Mouse (Mus musculus) forebrain, embryonic 13.5 days (tissue): ENCODE measurements around the gene Zfp933. TPM values are rescaled to one million over a fixed set of nuclear protein-coding genes. Genes with fewer than 3 reads are reported as not detected.

Source experiments
- ATAC-seq: fragments of 200-750 bp; cut with Nextera tagmentation; 2 replicates; pipeline ENCODE4 v1.8.0; 2017
- H3K27ac ChIP-seq: fragments of 300-500 bp; sonication (generic); 2 replicates; pipeline ENCODE4 v1.5.1; 2015; ENCODE audit warnings: inconsistent platforms, mild to moderate bottlenecking, moderate library complexity
- H3K27me3 ChIP-seq: fragments of 300-500 bp; sonication (generic); 2 replicates; pipeline ENCODE4 v1.6.1; 2015; ENCODE audit warnings: mild to moderate bottlenecking, inconsistent platforms
- H3K36me3 ChIP-seq: fragments of 300-500 bp; sonication (generic); 2 replicates; pipeline ENCODE4 v1.6.1; 2015; ENCODE audit warnings: mild to moderate bottlenecking, inconsistent platforms; ENCODE audit not compliant: poor library complexity, severe bottlenecking
- H3K4me1 ChIP-seq: fragments of 300-500 bp; sonication (generic); 2 replicates; pipeline ENCODE4 v1.6.1; 2015; ENCODE audit warnings: inconsistent platforms
- H3K4me2 ChIP-seq: fragments of 300-500 bp; sonication (generic); 2 replicates; pipeline ENCODE4 v1.6.1; 2015; ENCODE audit warnings: inconsistent platforms, mild to moderate bottlenecking, moderate library complexity
- H3K4me3 ChIP-seq: fragments of 300-500 bp; sonication (generic); 2 replicates; pipeline ENCODE4 v1.5.1; 2015; ENCODE audit warnings: mild to moderate bottlenecking, inconsistent platforms
- H3K9ac ChIP-seq: fragments of 300-500 bp; sonication (generic); 2 replicates; pipeline ENCODE4 v1.6.1; 2015; ENCODE audit warnings: mild to moderate bottlenecking, inconsistent platforms
- H3K9me3 ChIP-seq: fragments of 300-500 bp; sonication (generic); replicated peaks from 2 replicates; pipeline ENCODE4 v1.6.1; 2016; ENCODE audit warnings: inconsistent platforms
- WGBS: fragments of 180-500 bp; shearing (Covaris S2); methylation state at CpG from one replicate; pipeline ENCODE4 v1.1.7; 2015; 5-methylcytosine and 5-hydroxymethylcytosine counted together
- polyA plus RNA-seq: library from polyadenylated mRNA; unstranded; fragments of >200 nt; fragmentation: Nextera tagmentation; extraction: Ambion mirVana; gene quantifications from 2 replicates; pipeline ENCODE4 v1.2.1, GENCODE M21; 2015

Zfp933 gene
- polyA plus RNA-seq = 6.6 and 8.0 TPM in 2 replicates

DNA sequence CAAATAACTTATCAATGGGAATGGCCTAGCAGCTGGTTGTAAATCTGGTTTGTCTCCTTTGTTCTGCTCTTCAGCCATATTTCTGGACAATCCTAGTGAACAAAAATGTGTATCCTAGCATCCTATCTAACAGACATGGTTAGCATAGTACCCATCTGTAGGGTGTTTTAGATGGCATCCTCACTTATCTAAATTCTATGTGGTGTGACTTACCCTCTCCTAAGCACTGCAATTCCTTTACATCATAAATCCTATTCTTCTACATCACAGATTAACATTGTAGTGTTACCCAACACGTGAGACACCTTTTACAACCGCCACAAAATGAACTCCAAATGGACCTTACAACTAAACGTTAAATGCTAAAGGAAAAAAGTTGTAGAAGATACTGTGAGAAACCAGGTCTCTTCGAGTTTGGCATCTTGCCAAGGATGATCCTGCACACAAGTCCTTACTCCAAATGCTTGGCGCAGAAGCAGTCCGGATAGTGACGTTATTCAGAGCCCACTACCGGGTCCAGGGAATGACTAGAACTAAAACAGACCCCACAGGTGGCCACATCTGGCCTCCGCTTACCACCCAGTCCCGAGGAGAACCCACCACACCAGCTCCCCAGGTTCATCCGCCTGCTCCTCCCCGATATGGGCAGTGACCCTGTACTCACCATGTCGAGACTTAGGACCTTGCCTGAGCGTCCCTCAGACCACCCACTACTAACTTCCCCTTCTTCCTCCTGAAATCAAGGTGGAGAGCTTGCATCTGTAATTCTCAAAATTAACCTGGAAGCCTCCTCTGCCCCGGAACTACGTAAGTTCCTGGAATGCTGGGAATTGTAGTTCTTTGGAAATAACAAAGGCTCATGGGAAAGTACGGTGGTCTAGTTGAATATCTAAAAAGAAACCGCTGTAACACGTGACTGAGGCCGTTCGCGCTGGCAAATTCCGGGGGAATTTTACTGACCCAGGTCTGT lies at the start of gene Zfp933:
Gene Zfp933 (minus strand): TSS at position 753 of the 970 bp plus-strand sequence.
- peak; percentile 93 for ATAC-seq
- peak within 1 kb of the TSS; percentile 65 for H3K4me2 ChIP-seq
- H3K9me3 ChIP-seq = peaks cover 15% of the 10 kb centered on the region
- H3K36me3 ChIP-seq = peaks cover 36% of the 10 kb centered on the region
- H3K27me3 ChIP-seq = no peaks in the 10 kb centered on the region
- H3K9ac ChIP-seq = peak within 1 kb of the TSS; percentile 73
- peak within 1 kb of the TSS; percentile 81 for H3K4me3 ChIP-seq
- WGBS = 4% methylated on average over 23 of the region's 23 CpGs
- no peak within 1 kb of the TSS for H3K27ac ChIP-seq
- H3K4me1 ChIP-seq = peaks cover 12% of the 10 kb centered on the region

DNA sequence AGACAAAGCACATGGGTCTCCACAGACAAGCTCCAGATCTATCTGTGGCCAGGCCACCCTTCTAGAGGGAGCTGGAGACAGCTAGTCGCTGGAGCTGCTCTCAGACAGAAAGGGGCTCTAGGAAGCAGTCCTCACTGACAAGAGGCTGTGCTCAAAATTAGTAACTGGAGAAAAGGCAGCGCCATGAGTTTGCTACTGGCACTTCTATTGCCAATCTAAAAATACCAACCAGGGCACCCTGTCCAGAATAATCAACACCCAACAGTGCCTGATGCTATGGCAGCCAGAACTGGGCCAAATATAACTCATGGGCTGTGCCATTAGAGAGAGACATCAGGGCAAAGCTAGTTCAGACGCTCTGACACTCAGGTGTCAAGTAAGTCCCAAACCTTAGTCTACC lies 49.2 kb upstream of the Zfp933 start:
- Histone ChIP-seq H3K4me2 (no peak overlapping the region), H3K36me3 (peaks cover 91% of the 10 kb centered on the region), H3K4me1 (no peaks in the 10 kb centered on the region), H3K9me3 (no peaks in the 10 kb centered on the region), H3K9ac (no peak overlapping the region), H3K27me3 (no peaks in the 10 kb centered on the region), H3K4me3 (no peak overlapping the region), H3K27ac (no peak overlapping the region)
- 85% methylated on average over 3 of the region's 3 CpGs for WGBS
- no peak for ATAC-seq

DNA sequence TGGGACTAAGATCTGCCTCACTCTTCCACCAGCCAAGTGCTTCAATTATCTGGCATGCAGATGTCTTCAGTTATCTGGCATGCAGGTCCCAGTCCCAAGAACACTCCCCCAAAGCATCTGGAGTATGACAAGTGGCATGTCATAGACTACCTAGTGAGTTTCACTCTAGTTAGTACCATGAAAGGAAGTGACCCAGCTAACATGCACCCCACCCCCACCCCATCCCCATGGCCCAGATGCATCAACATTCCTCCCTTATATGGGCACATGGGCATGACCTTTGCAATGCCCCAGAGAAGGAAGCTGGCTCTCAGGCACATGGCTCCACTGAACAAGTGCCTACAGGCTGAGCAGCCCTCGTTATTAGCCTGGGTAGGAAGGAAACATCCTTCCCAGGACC lies 48.2 kb upstream of the Zfp933 start:
- 59% methylated on average over 1 of the region's 1 CpGs for WGBS

DNA sequence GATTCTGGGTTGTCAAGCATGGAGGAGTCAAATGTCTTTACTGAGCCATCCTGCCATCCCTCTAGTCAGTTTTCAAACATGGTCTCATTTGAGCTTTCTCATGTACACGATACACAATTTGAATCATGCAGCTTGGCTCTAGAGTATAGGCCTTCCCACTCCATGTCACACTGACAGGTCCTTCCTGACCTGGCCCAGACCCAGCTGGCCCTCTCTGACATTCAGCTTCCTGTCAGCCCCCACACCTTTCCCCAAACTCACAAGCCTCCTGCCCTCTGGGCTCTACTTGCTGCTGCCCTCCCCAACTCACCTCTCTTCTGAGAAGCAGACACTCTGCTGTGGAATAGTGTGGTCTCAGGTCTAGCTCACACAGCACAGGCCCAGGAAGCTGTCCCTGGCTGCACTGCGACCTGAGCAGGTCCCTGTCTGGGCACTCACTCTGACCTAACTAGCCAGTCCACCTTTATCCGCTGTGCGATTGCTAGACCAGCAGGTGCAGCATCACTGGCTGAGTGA lies 47.7 kb upstream of the Zfp933 start:
- no peaks in the 10 kb centered on the region for H3K4me1 ChIP-seq
- H3K36me3 ChIP-seq = peaks cover 97% of the 10 kb centered on the region
- H3K4me3 ChIP-seq = no peak overlapping the region
- no peaks in the 10 kb centered on the region for H3K9me3 ChIP-seq
- no peak for ATAC-seq
- H3K4me2 ChIP-seq = no peak overlapping the region
- WGBS = 92% methylated on average over 4 of the region's 4 CpGs
- no peak overlapping the region for H3K9ac ChIP-seq
- no peaks in the 10 kb centered on the region for H3K27me3 ChIP-seq
- no peak overlapping the region for H3K27ac ChIP-seq

More for the DNA sequence above, 48.2 kb upstream of the Zfp933 start:
- ATAC-seq = no peak
- peaks cover 93% of the 10 kb centered on the region for H3K36me3 ChIP-seq
- H3K9me3 ChIP-seq = no peaks in the 10 kb centered on the region
- no peak overlapping the region for H3K4me3 ChIP-seq
- H3K27ac ChIP-seq = no peak overlapping the region
- H3K27me3 ChIP-seq = no peaks in the 10 kb centered on the region
- H3K4me1 ChIP-seq = no peaks in the 10 kb centered on the region
- H3K4me2 ChIP-seq = no peak overlapping the region
- H3K9ac ChIP-seq = no peak overlapping the region

DNA sequence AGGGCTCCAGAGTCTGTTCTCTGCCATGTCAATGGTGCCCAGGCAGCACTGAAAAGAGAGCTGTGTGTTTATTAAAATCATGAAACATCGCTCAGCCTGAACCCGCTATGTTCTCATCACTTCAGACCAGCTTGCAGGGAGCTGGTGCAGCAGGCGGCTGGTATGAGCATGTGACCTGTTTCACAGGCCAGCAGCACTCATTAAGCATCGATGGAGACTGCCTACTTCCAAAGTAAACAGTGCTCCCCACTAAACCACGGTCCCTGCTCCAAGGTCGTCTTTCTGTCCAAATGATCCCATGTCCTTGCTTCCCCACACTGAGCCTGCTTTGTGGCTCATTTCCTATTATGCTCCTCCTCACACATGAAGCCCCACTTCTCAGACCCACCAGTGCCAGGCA lies 42.2 kb upstream of the Zfp933 start:
- Histone ChIP-seq H3K4me2 (no peak overlapping the region), H3K36me3 (peaks cover 93% of the 10 kb centered on the region), H3K4me3 (no peak overlapping the region), H3K9ac (no peak overlapping the region), H3K27ac (no peak overlapping the region), H3K9me3 (no peaks in the 10 kb centered on the region), H3K4me1 (no peaks in the 10 kb centered on the region), H3K27me3 (no peaks in the 10 kb centered on the region)
- no peak for ATAC-seq
- 92% methylated on average over 6 of the region's 6 CpGs for WGBS

DNA sequence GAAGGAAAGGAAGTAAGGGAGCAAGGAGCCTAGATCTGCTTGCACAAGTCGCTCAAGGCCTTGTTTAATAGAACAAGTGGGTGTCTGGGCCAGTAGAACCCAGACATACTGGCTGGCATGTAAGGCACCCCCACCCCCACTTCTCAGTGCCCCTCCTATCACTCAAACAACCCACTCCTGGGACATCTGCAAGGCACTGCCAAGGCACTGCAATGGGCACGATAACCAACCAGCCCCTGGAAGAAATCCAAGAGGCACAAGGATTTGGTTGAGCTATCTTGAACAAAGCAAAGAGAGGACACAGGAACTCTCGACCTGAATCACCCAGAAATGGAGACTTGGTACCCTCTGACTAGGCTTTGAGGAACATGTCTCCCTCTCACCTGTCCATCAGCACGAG lies 40.1 kb upstream of the Zfp933 start:
- Histone ChIP-seq H3K36me3 (peaks cover 92% of the 10 kb centered on the region), H3K4me3 (no peak overlapping the region), H3K27ac (no peak overlapping the region), H3K27me3 (no peaks in the 10 kb centered on the region), H3K9me3 (no peaks in the 10 kb centered on the region), H3K4me2 (no peak overlapping the region), H3K4me1 (no peaks in the 10 kb centered on the region), H3K9ac (no peak overlapping the region)
- no peak for ATAC-seq
- WGBS = 90% methylated on average over 4 of the region's 4 CpGs

DNA sequence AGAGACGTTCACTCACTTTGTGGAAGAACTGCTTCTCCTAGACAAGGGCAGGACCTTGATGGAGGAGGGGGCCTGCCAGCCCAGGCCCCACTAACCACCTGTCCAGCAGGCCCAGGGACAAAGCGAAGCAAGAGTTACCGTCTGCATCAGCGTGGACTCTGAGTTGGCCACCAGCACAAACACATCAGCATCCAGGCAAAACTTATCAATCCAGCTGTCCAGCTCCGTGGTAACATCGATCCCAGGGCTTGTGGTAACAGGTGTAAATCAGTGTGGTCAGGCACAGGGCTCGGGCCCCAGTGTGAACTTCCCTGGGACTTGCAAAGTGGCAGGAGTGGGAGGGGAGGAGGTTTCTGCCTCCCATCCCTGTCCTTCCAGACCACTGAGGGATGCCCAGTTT lies 39.1 kb upstream of the Zfp933 start:
- Histone ChIP-seq H3K27ac (no peak overlapping the region), H3K9me3 (no peaks in the 10 kb centered on the region), H3K4me2 (no peak overlapping the region), H3K36me3 (peaks cover 92% of the 10 kb centered on the region), H3K9ac (no peak overlapping the region), H3K4me1 (no peaks in the 10 kb centered on the region), H3K27me3 (no peaks in the 10 kb centered on the region), H3K4me3 (no peak overlapping the region)
- 96% methylated on average over 7 of the region's 7 CpGs for WGBS
- no peak for ATAC-seq

DNA sequence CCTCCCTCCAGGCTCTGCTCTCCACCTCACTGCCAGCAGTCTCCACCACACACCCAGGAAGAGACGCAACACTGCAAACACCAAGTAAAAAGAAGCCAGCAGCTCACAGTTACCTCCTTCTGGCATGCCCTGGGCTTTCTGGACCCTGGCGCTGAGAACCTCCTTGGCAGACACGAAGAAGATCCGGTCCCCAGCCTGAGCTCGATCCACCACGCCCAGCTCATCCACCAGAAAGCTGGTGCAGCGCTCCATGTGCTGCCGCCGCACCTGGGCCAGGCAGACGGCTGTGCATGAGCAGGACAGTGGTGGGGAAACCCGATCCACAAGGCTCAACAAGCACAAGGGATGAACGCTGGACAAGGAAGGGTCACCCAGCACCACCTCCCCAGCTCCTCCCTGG lies 38.0 kb upstream of the Zfp933 start:
- 96% methylated on average over 12 of the region's 12 CpGs for WGBS
- H3K9me3 ChIP-seq = no peaks in the 10 kb centered on the region
- H3K4me3 ChIP-seq = no peak overlapping the region
- H3K27ac ChIP-seq = no peak overlapping the region
- no peak overlapping the region for H3K9ac ChIP-seq
- H3K4me2 ChIP-seq = no peak overlapping the region
- H3K4me1 ChIP-seq = no peaks in the 10 kb centered on the region
- ATAC-seq = no peak
- no peaks in the 10 kb centered on the region for H3K27me3 ChIP-seq
- H3K36me3 ChIP-seq = peaks cover 93% of the 10 kb centered on the region

DNA sequence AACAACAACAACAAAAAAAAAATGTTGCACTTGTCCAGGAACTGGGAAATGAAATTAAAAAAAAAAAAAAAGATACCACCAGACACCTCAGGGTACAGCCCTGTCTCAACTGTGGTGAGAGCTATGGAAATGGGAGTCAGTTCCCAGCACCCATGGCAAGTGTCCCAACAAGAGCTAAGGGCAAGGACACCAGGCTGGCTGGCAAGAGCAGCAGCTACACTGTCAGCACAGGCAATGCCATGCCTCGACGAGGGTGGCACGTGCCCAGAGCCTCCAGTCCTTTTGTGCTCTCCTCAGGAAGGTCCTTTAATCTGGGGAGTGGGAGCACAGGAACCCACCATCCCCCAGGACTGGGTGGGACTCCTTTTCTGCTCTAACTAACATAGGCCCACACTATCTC lies 36.0 kb upstream of the Zfp933 start:
- 97% methylated on average over 3 of the region's 3 CpGs for WGBS
- H3K9me3 ChIP-seq = no peaks in the 10 kb centered on the region
- no peaks in the 10 kb centered on the region for H3K27me3 ChIP-seq
- H3K9ac ChIP-seq = no peak overlapping the region
- ATAC-seq = no peak
- no peak overlapping the region for H3K27ac ChIP-seq
- H3K36me3 ChIP-seq = peaks cover 96% of the 10 kb centered on the region
- no peaks in the 10 kb centered on the region for H3K4me1 ChIP-seq
- H3K4me3 ChIP-seq = no peak overlapping the region
- no peak overlapping the region for H3K4me2 ChIP-seq

DNA sequence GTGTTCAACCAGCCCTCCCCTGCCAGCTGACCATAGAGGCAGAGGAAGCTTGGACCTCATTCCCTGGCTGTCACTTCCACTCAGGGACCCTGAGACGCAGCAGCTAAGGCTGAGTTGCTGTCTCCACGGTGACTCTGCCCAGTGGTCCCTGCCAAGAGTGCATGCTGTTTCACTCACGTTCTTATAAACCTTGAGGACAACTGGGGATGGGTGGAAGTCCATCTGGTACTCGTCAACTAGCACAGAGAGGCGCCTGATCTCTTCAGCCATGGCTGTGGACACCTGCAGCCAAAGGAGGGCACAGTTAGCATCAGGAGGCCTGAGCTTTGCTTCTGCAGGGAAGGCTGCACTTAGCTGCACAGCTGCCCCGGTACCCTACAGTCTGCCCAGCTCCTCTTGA lies 34.9 kb upstream of the Zfp933 start:
- Histone ChIP-seq H3K9me3 (no peaks in the 10 kb centered on the region), H3K4me3 (no peak overlapping the region), H3K9ac (no peak overlapping the region), H3K27me3 (no peaks in the 10 kb centered on the region), H3K36me3 (peaks cover 96% of the 10 kb centered on the region), H3K4me2 (no peak overlapping the region), H3K4me1 (no peaks in the 10 kb centered on the region), H3K27ac (no peak overlapping the region)
- no peak for ATAC-seq
- WGBS = 91% methylated on average over 6 of the region's 6 CpGs

DNA sequence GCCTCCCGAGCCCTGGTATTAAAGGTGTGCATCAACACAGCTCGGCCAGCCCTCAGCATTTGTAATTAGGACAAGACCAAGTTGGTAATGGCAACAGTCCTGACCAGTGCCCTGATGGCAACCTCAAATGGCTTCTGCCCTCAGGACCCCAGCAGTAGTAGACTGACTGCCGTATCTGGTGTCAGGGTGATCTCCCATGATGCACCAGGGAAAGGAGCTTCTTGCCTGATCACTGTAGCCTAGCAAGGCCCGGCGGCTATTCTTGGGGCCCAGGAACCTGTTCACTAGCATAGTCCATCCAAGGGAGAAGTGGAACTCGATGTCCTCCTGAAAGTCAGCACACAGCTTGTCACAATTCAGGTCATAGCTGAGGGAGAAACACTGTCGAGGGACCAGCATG lies 33.6 kb upstream of the Zfp933 start:
- Histone ChIP-seq H3K27me3 (no peaks in the 10 kb centered on the region), H3K4me3 (no peak overlapping the region), H3K36me3 (peaks cover 93% of the 10 kb centered on the region), H3K9me3 (no peaks in the 10 kb centered on the region), H3K9ac (no peak overlapping the region), H3K27ac (no peak overlapping the region), H3K4me1 (no peaks in the 10 kb centered on the region), H3K4me2 (no peak overlapping the region)
- 91% methylated on average over 7 of the region's 7 CpGs for WGBS
- no peak for ATAC-seq

DNA sequence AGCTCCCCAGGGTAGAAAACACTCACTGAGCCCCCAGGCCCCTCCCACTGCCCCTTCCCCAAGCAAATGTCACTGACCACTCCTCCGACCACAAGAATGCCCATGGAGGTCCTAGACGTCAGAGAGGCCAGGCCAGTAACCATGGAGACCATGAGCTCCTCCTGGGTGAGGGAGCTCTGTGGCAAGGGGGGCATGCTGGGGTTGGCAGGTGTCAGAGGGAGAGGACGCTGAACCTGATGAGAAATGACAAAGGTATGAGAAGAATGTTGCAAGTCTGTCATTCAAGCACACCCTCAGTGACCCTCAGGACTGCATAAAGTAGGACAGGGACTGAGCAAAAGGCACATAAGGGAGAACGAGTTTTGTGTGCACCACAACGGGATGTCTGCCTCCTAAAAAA lies 31.7 kb upstream of the Zfp933 start:
- H3K4me2 ChIP-seq = no peak overlapping the region
- no peak for ATAC-seq
- H3K27ac ChIP-seq = no peak overlapping the region
- no peaks in the 10 kb centered on the region for H3K9me3 ChIP-seq
- no peak overlapping the region for H3K4me3 ChIP-seq
- 68% methylated on average over 5 of the region's 5 CpGs for WGBS
- peaks cover 93% of the 10 kb centered on the region for H3K36me3 ChIP-seq
- H3K9ac ChIP-seq = no peak overlapping the region
- H3K4me1 ChIP-seq = no peaks in the 10 kb centered on the region
- no peaks in the 10 kb centered on the region for H3K27me3 ChIP-seq
